Mouse (Mus musculus) retina, embryonic 14.5 days (tissue): ENCODE measurements at regions not wholly inside any gene's neighbourhood (a gene's known extent, or its start where the extent isn't known, plus 50 kb on each side); places are given as distances from the start of the nearest gene placed in this dataset.

Source experiments
- DNase-seq: peaks from one replicate; pipeline ENCODE4 v3.0.0-alpha.2; 2015; ENCODE audit warnings: low spot score

- no peak for DNase-seq
These were observed 220.5 kb upstream of the Irx4 start for GRCm38 (mm10) chr13:73039731-73040130.

DNA sequence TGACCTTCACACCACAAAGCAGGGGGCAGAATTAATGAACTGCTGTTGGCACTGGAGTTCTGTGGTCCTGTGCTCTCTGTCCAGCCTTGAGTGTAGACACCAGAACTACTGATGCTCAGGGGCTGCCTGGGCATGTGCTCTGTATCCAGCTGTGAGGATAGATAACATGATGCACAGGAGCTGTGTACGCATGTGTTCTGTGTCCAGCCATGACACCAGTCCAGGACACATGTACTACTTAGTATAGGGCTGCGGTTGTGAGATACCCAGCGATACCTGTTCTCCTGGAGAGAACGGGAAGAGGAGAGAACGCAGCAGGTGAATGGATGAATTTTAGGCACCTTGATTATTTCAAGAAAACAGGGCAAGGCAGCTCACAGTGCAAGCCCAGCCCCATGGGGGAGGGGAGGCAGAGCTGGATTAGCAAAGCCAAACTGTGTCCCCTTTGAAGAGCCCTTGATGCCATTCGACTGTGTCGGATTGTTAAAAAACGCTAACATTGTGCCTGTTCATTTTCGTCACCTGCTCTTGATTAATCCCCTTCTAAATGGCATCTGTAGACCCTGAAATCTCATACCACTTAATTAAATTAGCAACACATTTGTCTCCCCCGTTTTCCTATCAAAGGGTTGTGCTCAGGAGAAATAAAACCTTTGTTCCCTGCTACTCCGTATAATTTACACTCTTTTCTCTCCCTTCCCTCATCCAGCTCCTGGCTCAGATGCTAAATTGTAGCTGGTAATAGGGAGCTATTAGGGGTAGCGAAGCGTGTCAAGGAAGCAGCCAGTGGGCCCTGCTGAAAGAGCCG lies 218.8 kb upstream of the Irx4 start:
- DNase-seq: peak; percentile 51

GRCm38 (mm10) chr13:73069840-73070530 lies 190.3 kb upstream of the Irx4 start:
- DNase-seq: peak; percentile 33

GRCm38 (mm10) chr13:73070531-73070908 lies 189.8 kb upstream of the Irx4 start:
- DNase-seq: no peak

DNA sequence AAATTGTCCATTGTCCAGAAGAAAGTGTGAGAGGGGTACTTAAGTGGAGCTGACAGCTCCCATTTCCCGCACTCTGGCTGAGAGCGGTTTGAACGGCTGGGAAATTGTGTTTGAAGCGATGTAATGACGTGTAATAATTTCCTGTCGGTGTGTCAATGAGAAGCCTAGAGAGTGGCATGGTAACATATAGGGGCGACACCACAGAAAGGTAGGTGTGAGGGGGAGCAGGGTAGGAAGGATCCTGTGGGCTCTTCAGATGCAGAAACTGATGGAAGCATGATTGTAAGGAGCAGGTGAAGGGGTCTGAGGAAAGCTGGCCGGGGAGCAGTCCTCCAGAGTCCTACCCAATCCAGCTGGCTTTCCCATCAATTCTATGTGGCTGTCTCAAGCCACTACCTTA lies 189.2 kb upstream of the Irx4 start:
- DNase-seq: no peak

DNA sequence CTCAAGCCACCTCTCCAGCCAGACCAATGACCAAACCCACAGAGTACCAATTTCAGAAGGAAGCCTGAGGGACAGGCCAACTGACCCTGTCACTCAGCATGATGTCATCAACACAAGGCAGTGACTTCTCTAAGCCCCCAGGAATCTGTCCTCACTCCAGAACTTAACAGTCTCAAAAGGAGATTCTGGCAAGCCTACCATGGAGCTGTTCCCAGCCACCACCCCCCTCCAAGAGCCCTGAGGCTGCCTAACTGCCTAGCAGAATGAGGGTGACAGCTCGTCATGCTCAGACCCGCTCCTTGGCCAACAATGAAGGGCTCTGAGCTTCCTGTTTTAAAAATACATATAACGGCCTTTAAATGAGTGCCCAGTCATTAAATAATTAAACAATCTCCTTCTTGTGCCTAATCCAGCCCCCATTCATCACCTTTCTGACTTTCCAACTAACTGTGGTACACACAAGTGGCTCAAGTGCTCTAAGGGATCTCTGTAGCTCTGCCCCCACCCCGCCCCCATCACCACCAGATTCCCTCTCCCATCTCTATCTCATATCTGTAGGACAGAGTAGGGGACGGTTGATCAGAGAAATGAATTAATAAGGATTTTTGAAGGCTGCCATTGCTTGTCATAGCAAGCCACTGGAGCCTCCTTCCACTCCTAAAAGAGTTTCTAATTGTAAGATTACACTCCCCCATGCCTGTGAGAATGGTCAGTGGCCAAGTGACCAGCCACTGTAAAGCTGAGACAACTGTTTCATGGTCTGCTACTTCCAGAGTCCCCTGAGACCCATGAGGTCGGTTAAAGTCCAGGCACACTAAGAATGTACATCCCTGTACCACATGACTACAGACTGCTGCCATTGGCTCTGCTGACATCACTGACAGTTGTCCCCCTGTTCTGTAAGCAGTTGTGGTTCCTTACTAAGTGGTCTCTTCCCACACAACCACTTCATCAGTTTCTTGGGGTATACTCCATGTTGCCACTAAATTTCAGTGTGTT lies 188.1 kb upstream of the Irx4 start:
- no peak for DNase-seq

- no peak for DNase-seq
These were observed 182.3 kb upstream of the Irx4 start for GRCm38 (mm10) chr13:73077866-73078430.

- DNase-seq: peak; percentile 29
These were observed 172.5 kb upstream of the Irx4 start for GRCm38 (mm10) chr13:73087815-73088214.

DNA sequence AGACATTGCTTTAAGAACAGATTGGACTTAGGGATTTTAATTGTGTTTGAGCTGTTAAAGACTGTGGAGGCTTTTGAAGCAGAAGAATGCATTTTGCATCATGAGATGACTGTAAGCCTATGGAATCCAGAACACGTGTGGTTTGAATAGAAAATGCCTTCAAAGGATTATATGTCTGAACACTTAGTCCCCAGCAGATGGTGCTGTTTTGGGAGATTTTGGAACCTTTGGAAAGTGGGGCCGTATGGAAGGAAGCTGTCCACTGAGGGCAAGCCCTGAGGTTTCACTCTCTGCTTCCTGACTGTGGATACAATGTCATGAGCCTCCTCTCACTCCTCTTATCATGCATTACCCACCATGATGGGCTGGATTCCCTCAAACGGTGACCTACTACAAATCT lies 168.4 kb upstream of the Irx4 start:
- peak; percentile 21 for DNase-seq

DNA sequence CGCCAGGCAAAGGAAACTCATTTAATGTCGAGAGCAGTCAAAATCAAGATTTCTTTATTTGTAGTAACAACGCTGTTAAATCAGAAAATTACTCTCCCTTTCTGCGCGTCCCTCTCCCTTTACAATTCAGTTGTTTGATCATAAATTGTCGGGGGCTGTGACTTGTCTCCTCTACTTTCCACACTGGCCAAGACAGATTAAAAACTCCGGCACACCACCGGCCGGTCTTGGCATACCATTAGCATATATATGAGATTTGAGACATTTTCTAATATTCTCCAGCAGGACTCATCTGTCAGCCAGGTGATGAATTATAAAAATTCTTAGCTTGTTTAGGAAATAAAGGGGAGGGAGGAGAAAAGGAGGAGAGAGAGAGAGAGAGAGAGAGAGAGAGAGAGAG lies 162.8 kb upstream of the Irx4 start:
- DNase-seq: no peak

- DNase-seq: no peak
These were observed 160.9 kb upstream of the Irx4 start for GRCm38 (mm10) chr13:73099407-73099806.

- DNase-seq: no peak
These were observed 152.9 kb upstream of the Irx4 start for GRCm38 (mm10) chr13:73107250-73107993.

DNA sequence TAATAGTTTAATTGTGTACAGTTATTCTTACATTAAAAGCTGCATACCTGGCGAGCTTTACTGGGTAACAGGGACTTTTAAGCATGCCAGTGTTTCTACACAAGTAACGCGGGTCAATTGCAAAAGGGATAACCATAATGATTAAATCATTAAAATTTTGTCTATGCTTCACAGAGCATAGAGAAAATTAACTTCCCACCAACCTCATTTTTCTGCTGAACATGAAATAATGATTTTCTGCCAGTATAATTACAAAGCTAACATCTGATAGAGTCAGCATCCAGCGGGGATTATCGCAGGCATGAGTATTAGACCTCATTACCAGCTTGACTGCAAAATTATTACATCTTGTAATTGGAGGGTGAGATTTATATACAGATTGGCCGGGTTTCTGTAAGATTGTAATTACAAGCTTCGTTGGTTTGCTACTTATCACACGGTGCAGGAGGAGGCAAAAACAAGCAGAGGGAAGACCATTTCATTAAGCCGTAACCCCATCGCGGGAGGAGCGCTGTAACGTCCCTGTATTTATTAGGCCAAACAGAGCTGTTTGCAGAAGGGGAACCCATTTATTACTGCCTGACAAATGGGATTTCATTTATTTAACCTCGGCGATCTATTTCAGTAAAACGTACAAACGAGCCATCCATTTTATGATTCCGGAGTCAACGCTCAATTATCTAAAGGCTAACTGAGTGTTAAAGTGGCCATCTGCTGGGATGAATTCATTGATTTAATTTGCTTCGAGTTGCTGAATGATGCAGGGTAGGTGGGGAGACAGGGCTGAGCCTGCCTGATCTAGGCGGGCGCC lies 143.3 kb upstream of the Irx4 start:
- DNase-seq: peak; percentile 77

DNA sequence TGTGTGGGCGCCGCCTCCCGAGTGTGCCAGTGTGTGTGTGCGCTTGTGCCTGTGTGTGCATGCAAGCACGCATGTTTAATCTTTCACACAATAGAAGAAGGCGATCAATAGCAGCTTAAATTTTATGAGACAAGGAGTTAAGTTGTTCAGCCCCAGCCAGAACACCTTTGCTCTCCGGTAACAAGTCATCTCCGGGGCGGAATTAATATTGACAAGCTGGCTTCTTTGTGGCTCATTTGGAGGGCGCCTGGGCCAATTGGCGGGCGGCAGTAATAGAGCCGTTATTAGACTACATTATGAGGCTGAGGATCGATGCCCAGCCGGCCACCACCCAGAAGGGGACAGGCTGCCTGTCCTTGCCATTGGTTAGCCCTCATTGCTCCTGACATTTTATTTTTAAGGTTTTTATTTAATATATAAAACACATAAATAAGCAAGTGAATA lies 142.6 kb upstream of the Irx4 start:
- DNase-seq: no peak

DNA sequence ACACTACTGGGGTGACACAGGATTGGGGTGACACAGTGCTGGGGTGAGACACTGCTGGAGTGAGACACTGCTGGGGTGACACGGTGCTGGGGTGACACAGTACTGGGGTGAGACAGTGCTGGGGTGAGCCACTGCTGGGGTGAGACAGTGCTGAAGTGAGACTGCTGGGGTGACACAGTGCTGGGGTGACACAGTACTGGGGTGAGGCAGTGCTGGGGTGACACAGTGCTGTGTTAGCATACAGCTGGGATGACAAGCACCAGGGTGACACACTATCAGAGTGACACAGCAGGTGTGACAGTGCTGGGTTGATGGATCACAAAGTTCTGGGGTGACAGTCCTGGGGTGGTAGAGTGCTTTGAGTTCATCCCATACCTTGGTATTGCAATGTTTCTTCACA lies 137.3 kb upstream of the Irx4 start:
- DNase-seq: no peak

GRCm38 (mm10) chr13:73131270-73131669 lies 129.0 kb upstream of the Irx4 start:
- DNase-seq: no peak

DNA sequence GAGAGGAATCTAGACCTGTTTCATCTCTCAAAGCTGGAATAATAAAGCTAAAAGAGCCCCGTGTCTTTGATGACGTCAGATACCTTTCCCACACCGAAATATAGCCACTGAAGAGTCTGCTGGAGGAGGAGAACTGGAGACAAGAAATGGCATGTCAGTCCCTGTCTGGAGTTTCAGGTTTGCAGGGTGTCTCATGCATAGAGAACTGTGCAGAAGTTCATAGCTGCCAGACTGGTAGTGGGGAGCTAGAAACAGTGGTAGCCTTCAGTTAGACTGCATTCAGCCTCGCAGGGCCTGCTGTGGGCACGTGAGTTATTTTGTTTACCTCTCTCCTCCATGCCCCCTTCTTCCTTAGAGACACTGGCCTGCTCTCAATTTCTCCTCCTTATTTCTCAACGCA lies 127.5 kb upstream of the Irx4 start:
- DNase-seq: no peak

DNA sequence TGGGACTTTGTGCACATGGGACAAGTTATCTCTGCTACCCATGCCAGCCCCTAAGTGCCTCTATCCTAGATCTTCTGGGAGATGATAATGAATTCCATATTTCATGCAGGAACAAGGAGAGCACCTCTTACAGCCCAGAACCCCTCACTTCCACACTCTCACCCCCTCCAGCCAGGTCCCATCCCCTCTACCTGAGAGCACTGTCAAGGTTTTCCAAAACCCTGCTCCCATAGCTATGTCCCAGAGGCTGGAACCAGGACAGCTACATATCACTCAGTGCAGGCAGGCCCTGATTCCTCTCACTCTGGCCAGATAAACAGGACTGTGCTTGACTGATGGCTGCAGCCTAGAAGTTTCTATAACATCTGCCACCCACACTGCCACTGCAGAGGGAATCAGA lies 125.3 kb upstream of the Irx4 start:
- no peak for DNase-seq

DNA sequence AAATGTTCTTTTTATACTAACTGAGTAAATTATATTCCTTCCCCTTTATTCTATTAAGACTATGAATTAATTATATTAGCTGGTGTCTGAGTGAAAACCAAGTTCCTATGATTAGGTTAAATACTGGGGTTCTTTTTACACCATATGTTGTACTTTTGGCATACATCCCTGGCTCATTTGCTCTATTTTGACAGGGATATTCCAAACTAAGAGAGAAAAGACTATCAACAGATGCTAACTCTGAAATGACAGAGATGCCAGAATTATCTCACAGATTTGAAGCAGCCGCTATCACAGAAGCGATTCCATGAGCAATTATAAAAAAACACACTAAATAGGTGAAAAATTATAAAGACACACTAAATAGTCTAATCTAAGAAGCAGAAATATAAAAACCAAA lies 119.0 kb upstream of the Irx4 start:
- DNase-seq: no peak

DNA sequence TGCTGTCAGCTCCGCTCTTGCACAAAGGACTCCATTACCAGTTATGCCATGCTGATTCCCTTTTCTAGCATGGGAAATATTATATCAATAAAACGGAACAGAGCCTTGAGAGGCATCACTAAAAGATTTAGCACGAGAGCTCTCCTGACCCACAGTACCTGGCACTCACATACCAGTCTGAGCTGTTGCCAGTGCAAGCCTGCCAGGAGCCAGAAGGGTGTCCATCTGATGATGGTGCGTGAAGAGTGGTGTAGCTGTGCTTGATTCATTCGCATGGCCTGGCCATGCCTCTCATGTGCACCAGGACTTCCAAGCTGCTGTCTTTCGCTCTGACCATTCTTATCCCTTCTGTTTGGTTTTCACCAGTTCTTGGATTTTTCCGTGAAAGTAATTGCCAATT lies 102.3 kb upstream of the Irx4 start:
- DNase-seq: no peak
